Mouse (Mus musculus): ENCODE data around the gene Psmb1. TPM values are rescaled to one million over a fixed set of nuclear protein-coding genes. Genes with fewer than 3 reads are reported as not detected.

The Psmb1 gene
- polyA plus RNA-seq, 1 experiment from 2014 or later = 214 TPM

- Histone ChIP-seq H3K4me1 (ENCODE audit: insufficient read depth, low read depth, low read length) (no peaks in the 10 kb centered on the region), H3K4me3 (ENCODE audit: low read depth, low read length) (no peak overlapping the region), H3K9ac (replicated peaks; ENCODE audit: low read depth) (no peak overlapping the region), H3K4me2 (replicated peaks; ENCODE audit: low read depth, low read length) (no peak overlapping the region), H3K27me3 (replicated peaks; ENCODE audit: insufficient read depth, low read length) (no peaks in the 10 kb centered on the region), H3K9me3 (ENCODE audit: low read length) (no peaks in the 10 kb centered on the region), H3K27ac (ENCODE audit: low read length) (no peak overlapping the region), H3K36me3 (ENCODE audit: insufficient read depth, low read length) (peaks cover 54% of the 10 kb centered on the region)
- WGBS = 94% methylated on average over 1 of the region's 1 CpGs
- DNase-seq (ENCODE audit: low spot score) (no peak), ATAC-seq (no peak)
- TF ChIP-seq CTCF (IDR thresholded peaks at IDR 0.05) (no peak), EP300 (IDR thresholded peaks at IDR 0.05) (no peak)
Observed at GRCm38 (mm10) chr17:15518766-15519165, 19.2 kb upstream of the Psmb1 start.

GRCm38 (mm10) chr17:15518186-15518585 is 18.6 kb upstream of the Psmb1 start:
- H3K9me3 ChIP-seq (ENCODE audit: low read length) = no peaks in the 10 kb centered on the region
- peaks cover 59% of the 10 kb centered on the region for H3K36me3 ChIP-seq (ENCODE audit: insufficient read depth, low read length)
- no peak overlapping the region for H3K4me3 ChIP-seq (ENCODE audit: low read depth, low read length)
- TF ChIP-seq CTCF (IDR thresholded peaks at IDR 0.05) = no peak
- TF ChIP-seq EP300 (IDR thresholded peaks at IDR 0.05) = no peak
- H3K9ac ChIP-seq (replicated peaks; ENCODE audit: low read depth) = no peak overlapping the region
- WGBS = 91% methylated on average over 5 of the region's 5 CpGs
- no peaks in the 10 kb centered on the region for H3K4me1 ChIP-seq (ENCODE audit: insufficient read depth, low read depth, low read length)
- no peak for DNase-seq (ENCODE audit: low spot score)
- no peak for ATAC-seq
- no peak overlapping the region for H3K27ac ChIP-seq (ENCODE audit: low read length)
- no peaks in the 10 kb centered on the region for H3K27me3 ChIP-seq (replicated peaks; ENCODE audit: insufficient read depth, low read length)
- no peak overlapping the region for H3K4me2 ChIP-seq (replicated peaks; ENCODE audit: low read depth, low read length)

GRCm38 (mm10) chr17:15517776-15518175 is 18.2 kb upstream of the Psmb1 start:
- Histone ChIP-seq H3K4me3 (ENCODE audit: low read depth, low read length) (no peak overlapping the region), H3K36me3 (ENCODE audit: insufficient read depth, low read length) (peaks cover 59% of the 10 kb centered on the region), H3K4me2 (replicated peaks; ENCODE audit: low read depth, low read length) (no peak overlapping the region), H3K9ac (replicated peaks; ENCODE audit: low read depth) (no peak overlapping the region), H3K27ac (ENCODE audit: low read length) (no peak overlapping the region), H3K9me3 (ENCODE audit: low read length) (no peaks in the 10 kb centered on the region), H3K4me1 (ENCODE audit: insufficient read depth, low read depth, low read length) (no peaks in the 10 kb centered on the region), H3K27me3 (replicated peaks; ENCODE audit: insufficient read depth, low read length) (no peaks in the 10 kb centered on the region)
- TF ChIP-seq CTCF (IDR thresholded peaks at IDR 0.05) (0 out of 2 replicates have a peak, but pooled peaks have one; percentile 8), EP300 (IDR thresholded peaks at IDR 0.05) (no peak)
- 59% methylated on average over 5 of the region's 5 CpGs for WGBS
- no peak for DNase-seq (ENCODE audit: low spot score)
- no peak for ATAC-seq

GRCm38 (mm10) chr17:15510694-15511093 is 11.1 kb upstream of the Psmb1 start:
- H3K36me3 ChIP-seq (ENCODE audit: insufficient read depth, low read length) = peaks cover 50% of the 10 kb centered on the region
- no peaks in the 10 kb centered on the region for H3K9me3 ChIP-seq (ENCODE audit: low read length)
- no peaks in the 10 kb centered on the region for H3K4me1 ChIP-seq (ENCODE audit: insufficient read depth, low read depth, low read length)
- no peak for DNase-seq (ENCODE audit: low spot score)
- H3K4me3 ChIP-seq (ENCODE audit: low read depth, low read length) = no peak overlapping the region
- no peaks in the 10 kb centered on the region for H3K27me3 ChIP-seq (replicated peaks; ENCODE audit: insufficient read depth, low read length)
- no peak overlapping the region for H3K4me2 ChIP-seq (replicated peaks; ENCODE audit: low read depth, low read length)
- 92% methylated on average over 2 of the region's 2 CpGs for WGBS
- TF ChIP-seq CTCF (IDR thresholded peaks at IDR 0.05) = no peak
- TF ChIP-seq EP300 (IDR thresholded peaks at IDR 0.05) = no peak
- no peak overlapping the region for H3K9ac ChIP-seq (replicated peaks; ENCODE audit: low read depth)
- ATAC-seq = no peak
- H3K27ac ChIP-seq (ENCODE audit: low read length) = no peak overlapping the region

- peak overlapping the region; percentile 93 for H3K27ac ChIP-seq (ENCODE audit: low read length)
- peak overlapping the region; percentile 84 for H3K4me2 ChIP-seq (replicated peaks; ENCODE audit: low read depth, low read length)
- H3K9me3 ChIP-seq (ENCODE audit: low read length) = no peaks in the 10 kb centered on the region
- H3K27me3 ChIP-seq (replicated peaks; ENCODE audit: insufficient read depth, low read length) = no peaks in the 10 kb centered on the region
- DNase-seq (ENCODE audit: low spot score) (peak; percentile 19), ATAC-seq (no peak)
- H3K4me3 ChIP-seq (ENCODE audit: low read depth, low read length) = peak overlapping the region; percentile 92
- no peak overlapping the region for H3K9ac ChIP-seq (replicated peaks; ENCODE audit: low read depth)
- peaks cover under 1% of the 10 kb centered on the region; the same call in 1 of the 2 replicates for H3K36me3 ChIP-seq (ENCODE audit: insufficient read depth, low read length)
- peaks cover 19% of the 10 kb centered on the region; the same call in 1 of the 2 replicates for H3K4me1 ChIP-seq (ENCODE audit: insufficient read depth, low read depth, low read length)
- WGBS = 46% methylated on average over 7 of the region's 7 CpGs
- no peak for TF ChIP-seq EP300 (IDR thresholded peaks at IDR 0.05)
Observed at GRCm38 (mm10) chr17:15498753-15499113, 818 bp downstream of the Psmb1 start.

- under 1% methylated on average over 50 of the region's 50 CpGs for WGBS
- peak overlapping the region; percentile 84 for H3K4me2 ChIP-seq (replicated peaks; ENCODE audit: low read depth, low read length)
- H3K4me3 ChIP-seq (ENCODE audit: low read depth, low read length) = peak overlapping the region; percentile 92
- H3K9ac ChIP-seq (replicated peaks; ENCODE audit: low read depth) = peak overlapping the region; percentile 82
- H3K9me3 ChIP-seq (ENCODE audit: low read length) = no peaks in the 10 kb centered on the region
- H3K27ac ChIP-seq (ENCODE audit: low read length) = peak overlapping the region; percentile 93
- DNase-seq (ENCODE audit: low spot score) (peak; percentile 98), ATAC-seq (peak; percentile 92)
- H3K4me1 ChIP-seq (ENCODE audit: insufficient read depth, low read depth, low read length) = peaks cover 19% of the 10 kb centered on the region; the same call in 1 of the 2 replicates
- TF ChIP-seq EP300 (IDR thresholded peaks at IDR 0.05) (no peak), CTCF (IDR thresholded peaks at IDR 0.05) (no peak)
- H3K27me3 ChIP-seq (replicated peaks; ENCODE audit: insufficient read depth, low read length) = no peaks in the 10 kb centered on the region
- peaks cover 6% of the 10 kb centered on the region; the same call in 1 of the 2 replicates for H3K36me3 ChIP-seq (ENCODE audit: insufficient read depth, low read length)
Observed at GRCm38 (mm10) chr17:15497882-15498752, 1.4 kb downstream of the Psmb1 start.
